Mouse (Mus musculus): ENCODE data around the gene Lefty1. TPM values are rescaled to one million over a fixed set of nuclear protein-coding genes. Genes with fewer than 3 reads are reported as not detected.
A peak's percentile ranks its signal among the peaks of the same experiment; 100 is the strongest.
"Not testable (repeated sequence)": the region's sequence is repeated elsewhere in the genome, so short reads cannot be mapped to it uniquely, and the experiment has no call there.

Lefty1 gene
- polyA plus RNA-seq, 1 experiment from 2014 or later, result 0.28 TPM

- 86% methylated on average over 24 of the region's 24 CpGs for WGBS
- no peak for ATAC-seq (ENCODE audit: low FRiP score, low TSS enrichment)
Observed at GRCm38 (mm10) chr1:180979484-180980251, 44.8 kb downstream of the Lefty1 start.

GRCm38 (mm10) chr1:180980464-180980863 is 45.6 kb downstream of the Lefty1 start:
- ATAC-seq (ENCODE audit: low FRiP score, low TSS enrichment) (no peak), DNase-seq (no peak)
- H3K27ac ChIP-seq (replicated peaks; ENCODE audit: low read depth, low read length), result no peak overlapping the region
- no peaks in the 10 kb centered on the region for H3K4me1 ChIP-seq (ENCODE audit: control insufficient read depth, insufficient read depth, low read length)
- H3K9ac ChIP-seq (replicated peaks; ENCODE audit: low read length), result no peak overlapping the region
- H3K27me3 ChIP-seq (ENCODE audit: control insufficient read depth, insufficient read depth, low read length), result no peaks in the 10 kb centered on the region
- no peaks in the 10 kb centered on the region for H3K36me3 ChIP-seq (ENCODE audit: control insufficient read depth, insufficient read depth, low read length)
- no peak overlapping the region for H3K4me2 ChIP-seq (ENCODE audit: low read length)
- H3K9me3 ChIP-seq (ENCODE audit: control insufficient read depth, low read length), result no peaks in the 10 kb centered on the region
- no peak overlapping the region for H3K4me3 ChIP-seq (replicated peaks; ENCODE audit: low read depth, low read length)
- 60% methylated on average over 2 of the region's 2 CpGs for WGBS

More at GRCm38 (mm10) chr1:180979484-180980251, 44.8 kb downstream of the Lefty1 start:
- no peak overlapping the region for H3K27ac ChIP-seq (replicated peaks; ENCODE audit: low read depth, low read length)
- H3K4me2 ChIP-seq (ENCODE audit: low read length), result no peak overlapping the region
- no peaks in the 10 kb centered on the region for H3K36me3 ChIP-seq (ENCODE audit: control insufficient read depth, insufficient read depth, low read length)
- H3K27me3 ChIP-seq (ENCODE audit: control insufficient read depth, insufficient read depth, low read length), result no peaks in the 10 kb centered on the region
- no peaks in the 10 kb centered on the region for H3K9me3 ChIP-seq (ENCODE audit: control insufficient read depth, low read length)
- DNase-seq, result no peak
- H3K4me3 ChIP-seq (replicated peaks; ENCODE audit: low read depth, low read length), result no peak overlapping the region
- H3K4me1 ChIP-seq (ENCODE audit: control insufficient read depth, insufficient read depth, low read length), result no peaks in the 10 kb centered on the region
- no peak overlapping the region for H3K9ac ChIP-seq (replicated peaks; ENCODE audit: low read length)

DNA sequence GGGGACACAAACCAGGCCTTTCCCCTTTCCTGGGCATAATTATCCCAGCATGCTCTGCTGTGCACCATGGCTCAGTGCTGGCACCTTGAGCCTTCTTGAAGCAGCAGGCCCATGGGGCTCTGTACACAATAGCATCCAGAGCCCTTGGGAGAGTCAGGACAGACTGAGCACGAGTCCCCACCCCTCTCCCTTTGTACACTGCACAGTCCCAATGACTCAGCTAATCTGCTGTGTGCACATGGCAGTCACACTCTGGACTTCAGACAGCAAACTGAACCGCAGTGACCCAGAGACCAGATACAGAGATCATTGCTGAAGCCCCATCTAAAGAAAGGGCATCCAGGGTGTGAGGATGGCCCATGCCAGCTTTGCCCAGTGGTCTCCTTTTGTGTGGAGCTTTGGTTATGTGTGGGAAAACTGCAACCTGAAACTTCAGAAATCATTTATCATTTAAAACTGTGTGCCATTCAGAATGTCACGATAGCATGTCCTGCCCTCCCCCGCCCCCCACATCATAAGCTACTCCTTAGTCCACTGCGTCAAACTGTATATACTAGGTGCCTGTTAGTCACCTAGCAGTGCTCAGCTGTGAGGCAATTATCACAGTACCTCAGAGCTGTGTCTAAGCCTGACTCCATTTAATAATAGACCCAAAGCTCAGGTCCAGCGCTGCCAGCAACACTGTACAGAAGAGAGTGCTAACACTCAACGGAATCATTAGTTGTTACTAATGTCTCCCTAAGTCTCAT is 46.6 kb downstream of the Lefty1 start:
- DNase-seq; H3K4me1 ChIP-seq (ENCODE audit: control insufficient read depth, insufficient read depth, low read length); H3K27ac ChIP-seq (replicated peaks; ENCODE audit: low read depth, low read length); ATAC-seq (ENCODE audit: low FRiP score, low TSS enrichment); H3K9me3 ChIP-seq (ENCODE audit: control insufficient read depth, low read length); H3K4me2 ChIP-seq (ENCODE audit: low read length); H3K9ac ChIP-seq (replicated peaks; ENCODE audit: low read length); H3K36me3 ChIP-seq (ENCODE audit: control insufficient read depth, insufficient read depth, low read length); H3K27me3 ChIP-seq (ENCODE audit: control insufficient read depth, insufficient read depth, low read length); H3K4me3 ChIP-seq (replicated peaks; ENCODE audit: low read depth, low read length): not testable (repeated sequence)
- 76% methylated on average over 7 of the region's 7 CpGs for WGBS

DNA sequence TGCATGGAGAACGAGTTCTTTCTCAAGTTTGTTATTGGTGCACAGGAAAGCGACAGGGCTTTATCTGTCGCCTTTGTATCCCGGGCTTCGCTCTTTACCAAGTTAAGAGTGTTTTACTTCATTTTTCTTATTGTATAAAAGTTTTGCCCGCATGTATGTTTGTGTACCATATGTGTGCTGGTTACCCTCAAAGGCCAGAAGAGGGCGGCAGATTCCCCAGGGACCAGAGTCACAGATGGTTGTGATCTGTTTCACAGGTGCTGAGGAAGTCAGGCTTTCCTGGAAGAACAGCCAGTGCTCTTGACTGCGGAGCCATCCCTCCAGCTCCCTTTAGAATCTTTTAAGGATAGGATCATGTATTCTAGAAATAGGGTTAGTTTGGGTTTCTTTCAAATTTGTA is 51.9 kb downstream of the Lefty1 start:
- no peak for ATAC-seq (ENCODE audit: low FRiP score, low TSS enrichment)
- H3K36me3 ChIP-seq (ENCODE audit: control insufficient read depth, insufficient read depth, low read length), result no peaks in the 10 kb centered on the region
- H3K4me1 ChIP-seq (ENCODE audit: control insufficient read depth, insufficient read depth, low read length), result no peaks in the 10 kb centered on the region
- no peaks in the 10 kb centered on the region for H3K9me3 ChIP-seq (ENCODE audit: control insufficient read depth, low read length)
- no peaks in the 10 kb centered on the region for H3K27me3 ChIP-seq (ENCODE audit: control insufficient read depth, insufficient read depth, low read length)
- 91% methylated on average over 8 of the region's 8 CpGs for WGBS
- no peak overlapping the region for H3K4me2 ChIP-seq (ENCODE audit: low read length)
- peak; percentile 11 for DNase-seq
- H3K4me3 ChIP-seq (replicated peaks; ENCODE audit: low read depth, low read length), result no peak overlapping the region
- no peak overlapping the region for H3K27ac ChIP-seq (replicated peaks; ENCODE audit: low read depth, low read length)
- H3K9ac ChIP-seq (replicated peaks; ENCODE audit: low read length), result no peak overlapping the region

GRCm38 (mm10) chr1:180987759-180988158 is 52.9 kb downstream of the Lefty1 start:
- Histone ChIP-seq H3K9me3 (ENCODE audit: control insufficient read depth, low read length) (no peaks in the 10 kb centered on the region), H3K4me3 (replicated peaks; ENCODE audit: low read depth, low read length) (no peak overlapping the region), H3K27ac (replicated peaks; ENCODE audit: low read depth, low read length) (no peak overlapping the region), H3K4me1 (ENCODE audit: control insufficient read depth, insufficient read depth, low read length) (no peaks in the 10 kb centered on the region), H3K4me2 (ENCODE audit: low read length) (no peak overlapping the region), H3K27me3 (ENCODE audit: control insufficient read depth, insufficient read depth, low read length) (no peaks in the 10 kb centered on the region), H3K9ac (replicated peaks; ENCODE audit: low read length) (0 out of 2 replicates have a peak overlapping the region, but pooled peaks have one; percentile 17), H3K36me3 (ENCODE audit: control insufficient read depth, insufficient read depth, low read length) (no peaks in the 10 kb centered on the region)
- peak; percentile 88 for DNase-seq
- peak; percentile 27; the same call in 1 of the 2 replicates for ATAC-seq (ENCODE audit: low FRiP score, low TSS enrichment)
- 3% methylated on average over 9 of the region's 9 CpGs for whole genome bisulfite sequencing

Other genes with a start within 250 kb of the Lefty1 start
- gene Mixl1, start 238.0 kb upstream of the Lefty1 start, polyA plus RNA-seq (2014; fragmentation: Nextera tagmentation; extraction: Ambion mirVana), result not detected in 2 replicates
- gene Acbd3, start 209.0 kb upstream of the Lefty1 start, polyA plus RNA-seq (2014; fragmentation: Nextera tagmentation; extraction: Ambion mirVana), result 25.2 and 27.2 TPM in 2 replicates
- 3,827 and 3,910 TPM in 2 replicates for gene H3f3a, start 121.1 kb upstream of the Lefty1 start, polyA plus RNA-seq (2014; fragmentation: Nextera tagmentation; extraction: Ambion mirVana)
- 26.1 and 28.7 TPM in 2 replicates for gene Sde2, start 83.9 kb upstream of the Lefty1 start, polyA plus RNA-seq (2014; fragmentation: Nextera tagmentation; extraction: Ambion mirVana)
- 1.3 and 2.0 TPM in 2 replicates for gene Lefty2, start 41.9 kb upstream of the Lefty1 start, polyA plus RNA-seq (2014; fragmentation: Nextera tagmentation; extraction: Ambion mirVana)
- 67.2 and 69.9 TPM in 2 replicates for gene Pycr2, start 30.7 kb upstream of the Lefty1 start, polyA plus RNA-seq (2014; fragmentation: Nextera tagmentation; extraction: Ambion mirVana)
- gene Tmem63a, start 7.3 kb downstream of the Lefty1 start, polyA plus RNA-seq (2014; fragmentation: Nextera tagmentation; extraction: Ambion mirVana), result 0.36 and 1.2 TPM in 2 replicates
- 2.7 and 3.2 TPM in 2 replicates for gene Ephx1, start 85.9 kb downstream of the Lefty1 start, polyA plus RNA-seq (2014; fragmentation: Nextera tagmentation; extraction: Ambion mirVana)
- not detected in 2 replicates for gene 9130409I23Rik, start 116.2 kb downstream of the Lefty1 start, polyA plus RNA-seq (2014; fragmentation: Nextera tagmentation; extraction: Ambion mirVana)
- gene Nvl, start 209.2 kb downstream of the Lefty1 start, polyA plus RNA-seq (2014; fragmentation: Nextera tagmentation; extraction: Ambion mirVana), result 38.4 and 39.5 TPM in 2 replicates
- gene Cnih4, start 209.7 kb downstream of the Lefty1 start, polyA plus RNA-seq (2014; fragmentation: Nextera tagmentation; extraction: Ambion mirVana), result 58.0 and 58.6 TPM in 2 replicates

Measured in midbrain, embryonic 14.5 days (tissue).